Mouse (Mus musculus) testis, adult 2 months (tissue): ENCODE measurements around the gene BC048403.

ENCODE experiments used
- CTCF ChIP-seq: fragments of 200-500 bp; IDR thresholded peaks from 2 replicates; pipeline ENCODE4 v1.5.1; 2012; ENCODE audit warnings: low read depth, mild to moderate bottlenecking, inconsistent platforms, low read length, moderate library complexity; ENCODE audit not compliant: control insufficient read depth, insufficient read depth, insufficient replicate concordance
- POLR2A ChIP-seq: fragments of 200-500 bp; IDR thresholded peaks from 2 replicates; pipeline ENCODE4 v1.6.1; 2012; ENCODE audit warnings: low read depth, mild to moderate bottlenecking, inconsistent platforms, low read length, moderate library complexity; ENCODE audit not compliant: control insufficient read depth

DNA sequence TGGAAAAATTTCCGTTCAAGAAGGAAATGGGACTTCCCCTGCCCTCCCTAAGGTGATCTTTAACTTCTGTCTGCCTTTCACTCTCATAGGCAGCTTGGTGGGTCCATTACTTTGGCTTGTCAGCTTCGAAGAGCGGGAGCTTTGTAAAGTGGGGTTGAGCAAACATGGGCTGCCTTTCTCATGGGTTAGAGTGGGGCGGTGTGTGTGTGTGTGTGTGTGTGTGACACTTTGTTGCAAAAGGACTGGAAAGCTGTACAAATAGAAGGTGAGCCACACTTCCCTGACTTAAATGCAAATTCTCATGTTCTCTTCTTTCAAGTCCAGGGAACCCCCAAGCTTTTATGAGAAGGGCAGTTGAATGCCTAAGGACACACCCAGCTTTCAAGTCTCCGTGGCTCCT is 14.5 kb downstream of the BC048403 start:
- no peak for TF ChIP-seq CTCF
- TF ChIP-seq POLR2A, result no peak
